Mouse (Mus musculus) 3134 (cell line): ENCODE measurements at regions not wholly inside any gene's neighbourhood (a gene's known extent, or its start where the extent isn't known, plus 50 kb on each side); places are given as distances from the start of the nearest gene placed in this dataset.

ENCODE experiments used
- DNase-seq: peaks from one replicate; pipeline ENCODE4 v3.0.0-alpha.2; 2011; ENCODE audit warnings: low spot score; ENCODE audit not compliant: insufficient read length; ENCODE audit errors: extremely low read depth

DNA sequence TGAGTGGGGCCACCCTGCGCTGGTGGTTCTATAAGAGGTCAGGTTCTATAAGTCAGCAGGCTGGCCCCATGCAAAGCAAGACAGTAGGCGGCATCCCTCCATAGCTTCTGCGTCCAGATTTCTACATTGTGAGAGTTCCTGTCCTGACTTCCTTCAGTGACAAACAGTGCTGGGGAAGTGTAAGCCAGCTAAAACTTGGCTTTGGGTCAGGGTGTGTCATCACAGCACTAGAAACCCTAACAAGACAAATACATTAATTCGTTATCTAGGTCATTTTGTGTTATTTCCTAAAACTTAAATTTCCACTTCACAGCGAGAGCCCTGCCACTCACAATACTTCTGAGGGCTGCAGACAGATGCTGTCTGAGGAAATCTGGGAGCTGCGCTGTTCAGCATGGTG lies 181.3 kb downstream of the Ifng start:
- no peak for DNase-seq

DNA sequence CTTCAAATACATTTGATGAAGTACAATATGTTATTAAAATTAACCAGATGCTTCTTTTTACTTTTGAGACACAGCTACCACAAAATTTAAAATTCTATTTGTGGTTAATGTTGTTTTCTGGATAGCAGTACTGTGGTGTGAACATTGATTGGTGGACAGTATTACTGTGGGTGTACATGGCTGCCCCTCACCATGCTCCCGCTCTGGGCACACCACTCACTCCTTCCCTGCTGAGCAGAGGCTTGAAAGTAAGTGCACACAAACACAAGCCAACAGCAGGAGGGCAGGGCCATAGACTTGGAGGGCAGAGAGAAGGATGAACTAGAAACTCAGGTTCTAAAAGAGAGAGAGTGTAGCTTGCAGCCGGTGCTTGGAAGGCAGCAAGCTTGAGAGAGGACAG lies 182.1 kb downstream of the Ifng start:
- DNase-seq, result no peak

DNA sequence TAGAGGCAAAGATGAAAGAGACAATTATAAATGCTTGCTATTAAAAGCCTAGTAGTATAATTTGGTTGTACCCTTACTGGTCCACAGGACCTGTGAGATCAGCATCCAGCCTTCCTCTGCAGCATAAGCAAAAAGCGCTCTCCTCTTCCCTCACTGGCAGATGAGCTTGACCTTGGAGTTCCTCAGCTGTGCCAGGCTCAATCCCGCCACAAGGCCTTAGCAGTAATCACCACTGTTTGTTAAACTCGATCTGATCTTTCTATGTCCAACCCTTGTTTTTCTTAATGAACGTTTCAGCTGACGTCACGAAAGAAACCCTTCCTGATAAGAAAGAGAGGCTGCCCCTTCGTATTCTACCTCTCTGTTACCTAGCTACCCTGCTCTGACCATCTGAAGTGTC lies 183.5 kb downstream of the Ifng start:
- DNase-seq, result no peak

DNA sequence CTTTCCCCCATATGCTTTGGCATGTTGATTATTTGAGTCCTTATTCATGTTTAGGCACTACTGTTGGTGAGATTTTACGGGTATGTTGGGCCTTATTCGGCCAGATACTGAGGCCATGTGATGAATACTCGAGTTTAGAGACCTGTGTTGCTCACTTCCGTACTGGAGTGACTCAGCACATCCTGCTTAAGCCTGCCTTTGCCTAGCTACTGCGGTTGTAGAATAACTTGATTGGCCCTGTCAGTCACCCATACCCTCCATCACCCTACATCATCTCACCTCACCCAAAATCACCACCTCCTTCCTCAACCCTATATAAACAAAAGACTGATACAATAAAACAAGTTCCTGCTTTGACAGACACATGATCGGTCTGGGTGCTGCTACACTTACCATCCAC lies 187.2 kb downstream of the Ifng start:
- no peak for DNase-seq

DNA sequence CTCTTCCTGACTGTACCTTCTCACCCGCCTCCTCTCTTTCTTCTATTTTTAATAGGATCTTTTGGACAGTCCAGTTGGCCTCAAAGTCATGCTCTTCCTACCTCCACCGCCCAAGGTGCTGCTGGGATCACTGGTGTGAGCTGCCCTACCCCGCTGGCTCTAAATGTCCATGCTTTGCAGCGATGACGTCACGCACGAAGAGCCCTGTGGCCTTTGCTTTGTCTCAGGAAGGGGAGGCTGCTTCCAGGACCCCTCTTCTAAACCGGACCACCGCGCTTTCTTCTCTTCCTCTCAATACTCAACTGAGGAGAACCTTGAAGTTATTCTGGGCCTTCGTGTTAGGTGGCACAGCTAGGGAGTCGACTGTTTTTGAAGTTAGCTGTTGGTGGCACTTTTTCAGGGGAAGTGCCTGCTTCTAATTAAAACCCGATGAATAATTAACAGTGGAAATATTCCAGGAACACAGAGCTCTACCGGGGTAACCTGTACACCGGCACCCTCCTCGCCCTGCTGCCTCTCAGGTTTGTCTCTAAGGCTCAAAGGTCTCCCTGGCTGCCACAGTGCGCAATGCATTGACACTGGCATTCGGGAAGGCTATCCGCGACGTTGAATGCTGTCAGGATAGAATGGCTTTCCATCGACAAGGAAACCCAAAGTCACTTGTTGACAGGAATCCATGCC lies 188.7 kb downstream of the Ifng start:
- no peak for DNase-seq

DNA sequence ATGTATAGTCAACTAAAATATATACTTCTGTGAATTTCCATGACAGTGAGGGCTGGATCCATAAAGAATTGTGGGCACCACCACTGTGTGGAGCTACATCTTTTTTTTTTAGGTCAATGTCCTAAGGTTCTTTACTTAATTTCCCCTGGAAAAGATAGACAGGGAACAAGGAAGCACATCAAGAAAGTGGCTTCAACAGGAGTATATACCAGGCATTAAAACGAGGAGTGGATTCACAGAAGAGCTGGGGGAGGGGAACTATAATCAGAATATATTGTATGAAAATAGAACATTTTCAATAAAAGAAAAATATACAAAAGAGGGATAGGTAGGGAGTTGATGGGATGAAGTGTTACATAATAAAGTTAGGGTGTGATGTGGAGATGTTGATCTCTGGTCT lies 190.9 kb downstream of the Ifng start:
- no peak for DNase-seq

DNA sequence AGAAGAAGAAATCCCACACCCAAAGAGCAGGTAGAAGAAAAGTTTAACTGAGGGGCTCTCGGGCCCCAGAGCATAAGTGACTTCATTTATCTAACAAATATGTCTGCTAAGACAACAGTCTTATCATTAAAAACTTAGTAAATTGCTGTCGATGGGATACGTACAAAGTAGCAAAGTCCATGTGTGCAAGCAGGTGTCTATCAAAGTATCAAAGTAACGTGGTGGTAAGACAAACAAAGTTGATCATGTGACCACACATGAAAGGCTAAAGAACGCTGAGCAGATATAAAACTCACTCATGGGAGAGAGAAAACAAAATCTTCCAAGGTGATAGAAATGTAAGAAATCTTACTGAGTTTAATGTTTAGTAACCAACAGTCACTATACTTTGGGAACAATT lies 191.3 kb downstream of the Ifng start:
- DNase-seq, result no peak

DNA sequence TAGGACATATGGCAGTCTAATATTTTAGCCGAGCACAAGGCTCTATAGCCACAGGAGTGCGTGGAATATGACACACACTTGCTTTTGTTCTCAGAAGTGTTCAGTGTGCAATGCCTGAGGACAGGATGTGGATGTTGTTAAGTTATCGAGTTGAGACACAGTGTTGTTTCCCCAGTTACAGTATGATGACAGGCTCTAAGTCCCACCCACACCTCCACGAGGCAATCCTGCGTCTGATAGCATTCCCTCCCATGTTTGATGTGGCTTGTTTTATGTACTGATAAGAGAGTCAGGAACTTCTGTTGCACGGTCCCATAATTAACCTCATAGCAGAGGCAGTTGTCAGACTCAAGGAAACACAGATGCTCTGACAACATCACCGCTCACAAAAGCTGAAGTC lies 192.6 kb downstream of the Ifng start:
- no peak for DNase-seq

DNA sequence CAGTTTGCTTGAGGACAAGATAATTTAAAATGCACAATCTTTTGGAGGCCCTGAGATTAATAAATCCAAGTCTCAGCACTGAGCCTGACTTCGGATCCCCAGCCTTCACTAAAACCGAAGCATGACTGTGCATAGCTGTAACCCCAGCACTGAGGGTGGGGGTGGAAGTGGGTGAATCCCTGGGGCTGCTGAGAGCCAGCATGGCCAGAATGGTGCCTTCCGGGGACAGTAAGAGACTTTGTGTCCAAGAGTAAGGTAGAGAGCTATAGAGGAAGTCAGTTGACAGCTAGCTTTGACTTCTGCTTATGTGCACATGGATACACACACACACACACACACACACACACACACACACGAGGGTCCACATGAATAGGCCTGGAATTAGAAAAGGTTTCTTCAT lies 198.3 kb downstream of the Ifng start:
- DNase-seq, result no peak

DNA sequence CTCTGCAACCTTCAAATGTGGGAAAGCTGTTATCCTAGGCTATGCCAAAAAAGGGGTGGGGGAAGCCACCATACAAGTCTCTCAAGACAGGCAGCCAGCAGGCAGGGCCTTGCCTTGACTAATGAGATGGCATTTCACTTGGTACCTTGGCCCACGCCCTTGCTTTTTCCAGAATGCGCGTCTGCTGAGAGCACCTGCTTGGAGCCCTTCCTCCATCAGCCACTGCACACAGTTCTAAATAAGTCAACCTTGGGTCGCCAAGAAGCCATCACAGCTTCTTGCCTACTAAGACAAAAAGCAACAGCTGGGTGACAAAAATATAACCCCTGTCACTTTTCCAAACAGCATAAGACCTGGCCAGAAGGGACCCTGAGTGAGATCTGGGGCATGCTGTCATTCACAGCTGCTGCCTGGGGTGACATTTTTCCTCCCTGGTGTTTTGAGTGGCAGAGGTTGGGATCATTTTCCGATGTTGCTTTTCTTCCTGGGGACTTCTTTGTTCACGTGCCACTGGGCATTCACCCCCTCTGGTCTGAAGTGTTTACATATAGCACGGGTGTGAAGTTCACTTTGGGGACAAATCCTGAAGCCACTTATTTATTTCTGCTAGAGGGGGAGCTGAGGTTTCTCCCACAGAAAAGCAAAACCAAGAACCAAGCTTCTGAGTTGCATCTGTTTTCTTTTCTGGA lies 199.4 kb downstream of the Ifng start:
- DNase-seq, result no peak

DNA sequence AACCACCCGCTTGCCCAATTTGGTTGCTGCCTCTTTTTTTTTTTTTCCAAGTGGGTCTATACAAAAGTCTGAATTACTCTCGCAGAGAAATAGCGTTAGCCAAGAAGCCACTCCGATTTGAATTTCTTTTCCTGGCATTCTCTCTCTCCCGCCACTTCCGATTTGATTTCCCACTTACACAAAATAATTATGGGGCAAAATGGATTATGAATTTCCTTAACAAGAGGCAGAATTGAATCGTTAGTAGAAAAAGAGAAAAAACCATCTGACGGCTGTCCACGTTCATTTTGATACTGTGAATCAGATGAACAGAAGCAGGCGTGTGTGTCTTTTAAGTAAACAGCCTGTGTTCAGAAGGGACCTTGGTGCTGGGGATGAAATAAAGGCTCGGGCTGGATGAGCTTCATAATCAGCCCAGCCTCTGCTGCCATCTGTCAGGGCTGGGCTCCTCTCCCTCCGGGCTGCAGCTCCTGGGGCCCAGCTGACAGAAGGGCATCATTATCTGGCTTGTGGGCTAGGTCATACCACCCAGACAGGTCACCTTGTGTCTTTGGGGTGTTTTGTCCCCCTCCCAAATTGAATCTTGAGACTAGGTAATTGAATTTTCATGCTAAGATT lies 200.1 kb downstream of the Ifng start:
- no peak for DNase-seq

DNA sequence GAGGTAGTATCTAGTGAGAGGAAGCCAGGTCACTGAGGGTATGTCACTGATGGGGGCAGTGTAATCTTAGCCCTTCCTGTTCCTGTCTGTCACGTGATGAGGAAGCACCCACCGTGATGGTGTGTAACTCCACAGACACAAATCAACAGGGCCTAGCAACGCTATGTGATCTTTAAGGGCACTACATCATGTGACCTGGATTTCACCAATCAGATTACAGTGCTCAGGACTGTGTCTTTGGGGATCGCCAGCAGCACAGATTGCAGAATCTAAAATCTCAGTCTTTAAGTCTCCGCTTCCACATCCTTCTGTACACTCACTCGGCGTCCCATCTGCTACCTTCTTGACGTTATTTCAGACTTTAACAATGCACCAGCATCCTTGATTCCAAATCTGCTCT lies 202.8 kb downstream of the Ifng start:
- DNase-seq, result no peak

DNA sequence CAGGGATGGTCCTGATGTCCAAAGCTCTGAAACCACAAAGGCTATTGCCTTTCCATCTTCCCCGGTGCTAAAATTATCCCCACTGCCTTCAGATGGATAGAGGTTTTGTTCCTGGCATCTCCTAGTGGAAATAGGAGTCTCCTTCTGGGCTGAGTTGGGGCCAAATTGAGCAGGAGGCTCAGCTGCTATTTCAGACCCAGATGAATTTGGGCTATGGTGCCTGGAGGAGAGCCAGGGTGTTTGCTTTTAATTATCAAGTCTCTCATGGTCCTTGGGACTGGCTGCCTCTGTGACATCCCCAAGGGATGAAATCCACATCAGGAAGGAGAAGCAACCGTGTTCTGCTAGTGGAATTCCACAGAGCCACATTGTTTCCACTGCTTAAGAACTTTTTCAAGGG lies 207.3 kb downstream of the Ifng start:
- DNase-seq, result no peak

DNA sequence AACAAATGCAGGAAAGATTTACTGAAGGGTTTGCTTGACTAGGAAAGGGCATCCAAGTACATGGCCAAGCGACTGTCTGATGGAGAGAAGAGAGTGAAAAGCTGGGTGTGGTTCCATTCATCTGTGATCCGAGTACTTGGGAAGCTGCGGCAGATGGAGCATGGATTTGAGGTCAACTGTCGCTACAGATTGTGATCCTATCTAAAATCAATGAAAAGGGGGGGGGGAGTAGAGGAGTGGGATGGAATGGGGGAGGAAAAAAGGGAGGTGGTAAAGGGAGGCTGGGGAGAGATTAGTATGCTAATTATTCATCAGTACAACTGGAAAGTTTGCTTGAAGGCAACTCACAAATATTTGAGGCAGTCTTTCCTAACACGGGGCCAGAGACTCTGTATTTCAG lies 213.4 kb downstream of the Dyrk2 start:
- no peak for DNase-seq

DNA sequence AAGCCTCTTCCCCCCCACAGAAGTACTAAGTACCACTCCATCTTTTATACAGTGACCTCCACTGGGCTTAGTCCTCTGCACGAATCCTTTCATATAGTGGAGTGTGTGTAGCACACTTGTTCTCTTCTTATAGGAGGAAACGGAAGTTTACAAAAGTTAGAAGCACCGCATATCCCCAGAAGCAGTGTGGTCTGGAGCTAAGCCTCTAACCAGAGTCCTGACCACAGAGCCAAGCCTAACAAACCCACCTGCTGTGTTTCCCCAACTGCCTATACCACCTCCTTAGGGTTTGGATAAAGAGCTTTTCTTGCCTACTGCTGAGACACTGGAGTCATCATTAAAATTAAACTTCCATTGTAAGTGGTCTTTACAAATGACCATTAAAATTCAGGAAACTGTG lies 204.0 kb downstream of the Dyrk2 start:
- no peak for DNase-seq

DNA sequence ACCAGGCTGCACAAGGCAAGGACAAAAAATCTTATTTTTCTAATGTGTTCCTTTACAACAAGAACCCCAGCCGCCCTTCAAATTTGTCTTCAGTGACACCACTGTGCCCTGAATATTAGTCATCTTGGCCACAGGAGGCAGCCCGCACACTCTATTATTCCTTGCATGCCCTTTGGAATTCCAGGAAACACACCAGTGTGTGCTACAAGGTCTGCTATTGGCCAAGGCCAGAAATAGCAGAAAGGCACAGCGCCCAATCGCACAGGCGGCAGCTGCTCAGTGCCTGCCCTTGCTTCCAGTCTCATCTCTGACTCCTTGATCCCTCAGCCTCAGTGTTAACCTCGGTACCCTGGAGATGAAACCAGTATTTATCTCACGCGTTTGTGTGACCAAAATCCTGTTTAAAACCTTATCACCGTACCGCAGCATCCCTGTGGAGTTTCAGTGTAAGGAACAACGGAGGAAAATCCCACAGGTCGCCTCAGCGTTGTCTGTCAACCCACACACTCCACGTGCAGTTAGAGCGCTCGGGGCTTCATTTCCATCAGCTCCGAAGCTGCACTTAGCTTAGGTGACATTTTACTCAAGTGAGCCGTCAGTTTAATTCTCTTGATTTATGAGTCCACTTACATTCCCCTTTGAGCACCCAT lies 194.1 kb downstream of the Dyrk2 start:
- DNase-seq, result no peak

DNA sequence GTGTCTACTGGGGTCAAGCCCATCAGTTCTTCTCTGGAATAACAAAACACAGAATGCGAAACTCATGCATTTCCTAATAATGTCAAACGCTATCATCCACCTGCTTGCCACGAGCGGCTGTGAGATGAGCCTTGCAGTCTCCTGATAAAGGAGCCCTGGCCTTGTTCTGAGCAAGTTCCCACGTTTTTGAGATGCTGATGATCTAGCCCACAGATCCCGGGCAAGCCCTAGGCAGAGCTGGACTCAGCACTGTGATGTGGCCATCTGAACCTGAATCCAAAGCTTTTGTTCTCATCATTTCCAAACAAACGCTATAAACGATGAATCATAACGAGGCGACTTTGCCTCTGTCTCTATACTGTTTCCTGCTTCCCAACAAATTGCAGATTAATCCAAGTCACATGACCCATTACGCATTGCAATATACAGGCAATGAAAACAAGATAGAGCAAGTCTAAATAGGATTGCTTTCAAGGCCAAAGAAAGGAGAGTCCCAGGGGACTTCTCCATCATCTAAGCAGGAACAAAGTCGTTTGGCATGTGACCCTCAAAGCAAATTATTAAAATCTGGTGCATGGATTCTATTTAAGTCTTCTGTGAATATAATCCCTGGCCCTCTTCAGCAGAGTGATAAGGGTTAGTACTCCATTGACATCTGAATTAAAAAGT lies 191.1 kb downstream of the Dyrk2 start:
- no peak for DNase-seq

DNA sequence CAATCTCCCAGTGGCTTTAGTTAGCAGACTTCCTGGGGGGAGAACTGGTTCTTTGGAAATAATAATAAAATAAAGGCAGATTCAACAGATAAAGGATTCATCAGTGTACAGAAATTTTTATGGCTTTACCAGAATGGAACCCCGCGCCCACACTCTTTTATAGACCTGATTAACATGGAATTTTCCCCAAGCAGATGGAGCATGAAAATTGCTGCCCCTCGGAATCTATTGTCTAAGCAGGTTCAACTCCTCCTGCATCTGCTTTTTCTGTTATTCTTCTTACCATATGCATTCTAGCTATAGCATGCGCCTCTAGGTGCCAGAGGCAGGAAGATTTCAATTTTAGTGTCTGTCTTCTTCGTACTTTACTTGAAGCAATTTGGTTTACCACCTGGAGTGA lies 190.5 kb downstream of the Dyrk2 start:
- no peak for DNase-seq

DNA sequence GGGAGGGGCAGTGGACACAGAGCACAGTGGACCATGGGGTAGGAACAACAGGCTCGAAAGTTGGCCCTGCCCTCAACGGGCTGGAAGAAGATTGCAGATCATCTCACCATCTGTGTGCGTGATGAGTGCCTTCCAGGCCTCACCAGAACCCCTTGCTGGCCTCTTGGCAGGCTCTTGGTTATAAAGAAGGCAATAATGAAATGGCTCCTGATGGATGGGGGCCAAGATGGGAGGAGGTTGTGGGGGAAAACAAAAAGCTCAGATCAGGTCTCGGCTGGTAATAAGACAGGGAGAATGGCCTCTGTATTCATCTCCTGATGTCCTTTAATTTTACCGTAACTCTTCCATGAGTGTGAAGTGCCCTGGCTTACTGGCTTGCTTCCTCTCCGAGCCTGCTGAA lies 189.1 kb downstream of the Dyrk2 start:
- no peak for DNase-seq

DNA sequence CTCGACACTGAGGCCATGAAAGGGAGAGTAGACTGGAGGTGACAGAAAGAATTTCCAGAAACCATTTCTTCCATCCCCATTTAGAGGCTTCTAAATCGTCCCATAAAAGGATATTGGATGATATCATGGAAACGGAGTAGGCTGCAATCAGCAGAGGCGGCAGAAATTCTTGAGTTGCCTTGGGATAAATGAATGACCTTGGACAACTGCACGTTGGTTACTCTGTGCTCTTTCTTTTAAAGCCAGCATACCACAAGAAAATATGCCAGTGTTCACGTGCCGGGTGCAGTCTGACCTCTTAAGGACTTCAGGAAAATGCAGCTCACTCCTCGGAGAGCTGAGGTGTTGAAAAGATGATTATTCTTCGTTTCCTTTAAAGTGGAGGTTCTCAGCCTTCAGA lies 186.7 kb downstream of the Dyrk2 start:
- DNase-seq, result no peak

DNA sequence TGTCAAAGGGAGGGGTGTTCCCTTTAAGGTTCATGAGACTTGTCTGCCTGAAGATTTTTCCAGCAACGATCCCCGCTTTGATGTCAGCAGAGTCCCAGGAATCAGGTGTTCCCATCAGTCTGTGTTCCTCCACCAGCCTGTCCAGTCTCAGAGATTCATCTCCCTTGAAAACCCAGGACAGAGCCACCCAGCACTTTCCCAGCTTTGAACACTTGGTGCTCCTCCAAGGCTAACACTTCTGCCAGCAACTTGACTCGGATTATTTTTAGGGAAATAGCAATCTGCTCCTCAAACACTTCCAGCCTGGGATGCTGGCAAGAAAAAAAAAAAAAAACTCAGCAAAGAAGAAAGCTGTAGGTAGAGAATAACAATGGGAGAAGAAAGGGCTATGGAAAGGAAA lies 170.7 kb downstream of the Dyrk2 start:
- no peak for DNase-seq
